Mouse (Mus musculus) neural tube, embryonic 11.5 days (tissue): ENCODE measurements at regions not wholly inside any gene's neighbourhood (a gene's known extent, or its start where the extent isn't known, plus 50 kb on each side); places are given as distances from the start of the nearest gene placed in this dataset.

Experiments used
- ATAC-seq: fragments of 200-750 bp; cut with Nextera tagmentation; 2 replicates; pipeline ENCODE4 v1.8.0; 2017; ENCODE audit warnings: moderate number of reproducible peaks, mild to moderate bottlenecking, moderate TSS enrichment, moderate library complexity; ENCODE audit not compliant: insufficient read depth, low FRiP score, low TSS enrichment
- DNase-seq: peaks from one replicate; pipeline ENCODE4 v3.0.0-alpha.2; 2015; ENCODE audit warnings: low spot score
- H3K27ac ChIP-seq: fragments of 300-500 bp; sonication (generic); 2 replicates; pipeline ENCODE4 v1.5.1; 2014; ENCODE audit warnings: low read depth, mild to moderate bottlenecking, low read length
- H3K27me3 ChIP-seq: fragments of 300-500 bp; sonication (generic); 2 replicates; pipeline ENCODE4 v1.6.1; 2014; ENCODE audit warnings: mild to moderate bottlenecking, low read length, mixed read lengths; ENCODE audit not compliant: control insufficient read depth, insufficient read depth
- H3K36me3 ChIP-seq: fragments of 300-500 bp; sonication (generic); 2 replicates; pipeline ENCODE4 v1.6.1; 2014; ENCODE audit warnings: mild to moderate bottlenecking, low read length, moderate library complexity, mixed read lengths; ENCODE audit not compliant: control insufficient read depth, insufficient read depth
- H3K4me1 ChIP-seq: fragments of 300-500 bp; sonication (generic); 2 replicates; pipeline ENCODE4 v1.6.1; 2014; ENCODE audit warnings: low read length, mixed read lengths; ENCODE audit not compliant: control insufficient read depth, insufficient read depth
- H3K4me2 ChIP-seq: fragments of 300-500 bp; sonication (generic); 2 replicates; pipeline ENCODE4 v1.6.1; 2014; ENCODE audit warnings: low read depth, mild to moderate bottlenecking, moderate library complexity
- H3K4me3 ChIP-seq: fragments of 300-500 bp; sonication (generic); 2 replicates; pipeline ENCODE4 v1.5.1; 2014; ENCODE audit warnings: low read depth, low read length
- H3K9ac ChIP-seq: fragments of 300-500 bp; sonication (generic); 2 replicates; pipeline ENCODE4 v1.6.1; 2014; ENCODE audit warnings: mild to moderate bottlenecking, low read length
- H3K9me3 ChIP-seq: fragments of 300-500 bp; sonication (generic); 2 replicates; pipeline ENCODE4 v1.6.1; 2016; ENCODE audit warnings: low read length; ENCODE audit not compliant: control insufficient read depth
- WGBS: fragments of 180-500 bp; shearing (Covaris S2); extraction: QIAGEN DNeasy Blood & Tissue Kit; methylation state at CpG from one replicate; pipeline ENCODE4 v1.1.7; 2014; 5-methylcytosine and 5-hydroxymethylcytosine counted together

GRCm38 (mm10) chr9:97226074-97226473 is 115.1 kb upstream of the Slc25a36 start:
- Histone ChIP-seq H3K4me2 (no peak overlapping the region), H3K27me3 (no peaks in the 10 kb centered on the region), H3K9me3 (no peaks in the 10 kb centered on the region), H3K9ac (no peak overlapping the region), H3K4me3 (no peak overlapping the region), H3K4me1 (no peaks in the 10 kb centered on the region), H3K27ac (no peak overlapping the region), H3K36me3 (no peaks in the 10 kb centered on the region)
- 93% methylated on average over 5 of the region's 5 CpGs for WGBS
- ATAC-seq: no peak
- DNase-seq: no peak

- Histone ChIP-seq H3K9ac (no peak overlapping the region), H3K27ac (no peak overlapping the region), H3K4me3 (no peak overlapping the region), H3K36me3 (no peaks in the 10 kb centered on the region), H3K27me3 (no peaks in the 10 kb centered on the region), H3K4me1 (no peaks in the 10 kb centered on the region), H3K9me3 (no peaks in the 10 kb centered on the region), H3K4me2 (no peak overlapping the region)
- WGBS: 30% methylated on average over 6 of the region's 7 CpGs
- DNase-seq (no peak), ATAC-seq (no peak)
These were observed 113.6 kb upstream of the Slc25a36 start for GRCm38 (mm10) chr9:97224549-97224948.

- H3K27ac ChIP-seq: no peak overlapping the region
- ATAC-seq: no peak
- DNase-seq: no peak
- H3K4me3 ChIP-seq: no peak overlapping the region
- H3K4me1 ChIP-seq: no peaks in the 10 kb centered on the region
- no peaks in the 10 kb centered on the region for H3K36me3 ChIP-seq
- H3K9ac ChIP-seq: no peak overlapping the region
- no peaks in the 10 kb centered on the region for H3K9me3 ChIP-seq
- no peaks in the 10 kb centered on the region for H3K27me3 ChIP-seq
- WGBS: 54% methylated on average over 2 of the region's 2 CpGs
- no peak overlapping the region for H3K4me2 ChIP-seq
These were observed 103.8 kb upstream of the Slc25a36 start for GRCm38 (mm10) chr9:97214806-97215205.

- H3K9ac ChIP-seq: no peak overlapping the region
- 84% methylated on average over 14 of the region's 14 CpGs for WGBS
- no peak overlapping the region for H3K4me2 ChIP-seq
- no peaks in the 10 kb centered on the region for H3K9me3 ChIP-seq
- no peaks in the 10 kb centered on the region for H3K36me3 ChIP-seq
- DNase-seq (no peak), ATAC-seq (no peak)
- no peaks in the 10 kb centered on the region for H3K27me3 ChIP-seq
- H3K27ac ChIP-seq: no peak overlapping the region
- H3K4me3 ChIP-seq: no peak overlapping the region
- H3K4me1 ChIP-seq: no peaks in the 10 kb centered on the region
These were observed 79.4 kb upstream of the Slc25a36 start for GRCm38 (mm10) chr9:97190321-97190860.

DNA sequence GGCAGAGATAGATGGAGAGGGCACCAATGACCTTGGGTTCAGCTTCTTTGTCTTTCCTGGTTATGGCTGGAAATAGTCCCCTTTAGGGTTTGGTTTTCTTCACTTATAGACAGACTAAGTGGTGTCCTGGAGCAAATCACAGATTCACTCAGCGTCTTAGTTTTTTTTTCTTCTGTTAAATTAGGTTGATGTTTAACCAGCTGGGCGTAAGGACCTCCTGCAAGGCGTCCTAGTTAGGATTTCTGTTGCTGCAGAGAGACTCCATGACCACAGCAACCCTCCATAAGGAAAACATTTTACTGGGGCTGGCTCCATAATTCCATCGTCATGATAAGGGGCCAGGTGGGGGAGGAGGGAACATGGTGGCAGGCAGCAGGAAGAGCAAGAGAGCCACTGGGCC is 78.7 kb upstream of the Slc25a36 start:
- Histone ChIP-seq H3K9ac (no peak overlapping the region), H3K27ac (no peak overlapping the region), H3K4me2 (no peak overlapping the region), H3K36me3 (no peaks in the 10 kb centered on the region), H3K9me3 (no peaks in the 10 kb centered on the region), H3K27me3 (no peaks in the 10 kb centered on the region), H3K4me1 (no peaks in the 10 kb centered on the region), H3K4me3 (no peak overlapping the region)
- 83% methylated on average over 4 of the region's 4 CpGs for WGBS
- no peak for DNase-seq
- no peak for ATAC-seq

- H3K9ac ChIP-seq: no peak overlapping the region
- no peak for DNase-seq
- no peak overlapping the region for H3K27ac ChIP-seq
- no peaks in the 10 kb centered on the region for H3K4me1 ChIP-seq
- WGBS: 84% methylated on average over 7 of the region's 7 CpGs
- no peak overlapping the region for H3K4me2 ChIP-seq
- no peak for ATAC-seq
- no peaks in the 10 kb centered on the region for H3K36me3 ChIP-seq
- no peak overlapping the region for H3K4me3 ChIP-seq
- no peaks in the 10 kb centered on the region for H3K9me3 ChIP-seq
- no peaks in the 10 kb centered on the region for H3K27me3 ChIP-seq
These were observed 77.8 kb upstream of the Slc25a36 start for GRCm38 (mm10) chr9:97188616-97189330.

DNA sequence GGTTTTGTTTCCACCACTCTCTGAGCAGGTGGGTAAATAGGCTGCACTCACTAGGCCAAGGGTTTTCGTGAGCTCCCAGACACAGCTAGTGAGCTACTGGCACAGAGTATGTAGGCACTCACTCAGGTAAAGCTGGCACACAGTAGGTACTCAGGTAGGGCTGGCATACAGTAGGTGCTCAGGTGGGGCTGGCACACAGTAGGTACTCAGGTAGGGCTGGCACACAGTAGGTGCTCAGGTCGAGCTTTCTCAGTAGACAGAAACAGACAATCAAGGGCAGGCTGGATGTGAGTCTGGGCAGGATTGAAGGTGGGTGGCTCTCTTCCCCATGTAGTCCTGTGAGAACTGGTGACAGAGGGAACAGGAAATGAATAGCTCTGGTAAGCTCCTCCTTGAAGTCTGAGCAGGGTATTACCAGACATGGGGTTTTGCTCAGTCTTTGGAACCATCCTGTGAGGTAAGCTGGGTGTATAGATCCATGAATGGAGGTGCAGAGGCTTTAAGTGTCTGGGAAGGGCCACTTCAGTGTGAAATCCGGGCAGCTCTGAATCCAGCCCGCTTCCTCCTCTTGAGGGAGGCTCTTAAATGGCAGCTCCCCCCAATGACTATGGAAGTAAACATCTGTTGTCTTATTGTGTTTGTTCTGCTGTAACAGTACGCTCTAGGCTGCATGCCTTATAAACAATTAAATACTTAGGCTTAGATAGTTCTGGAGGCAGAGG is 62.4 kb upstream of the Slc25a36 start:
- no peaks in the 10 kb centered on the region for H3K4me1 ChIP-seq
- no peak overlapping the region for H3K9ac ChIP-seq
- H3K4me3 ChIP-seq: no peak overlapping the region
- DNase-seq: no peak
- 76% methylated on average over 5 of the region's 5 CpGs for WGBS
- H3K36me3 ChIP-seq: no peaks in the 10 kb centered on the region
- H3K9me3 ChIP-seq: no peaks in the 10 kb centered on the region
- H3K27me3 ChIP-seq: no peaks in the 10 kb centered on the region
- H3K27ac ChIP-seq: no peak overlapping the region
- ATAC-seq: no peak
- no peak overlapping the region for H3K4me2 ChIP-seq

- no peaks in the 10 kb centered on the region for H3K4me1 ChIP-seq
- 20% methylated on average over 3 of the region's 3 CpGs for WGBS
- no peaks in the 10 kb centered on the region for H3K9me3 ChIP-seq
- peak; percentile 35 for DNase-seq
- no peak overlapping the region for H3K4me3 ChIP-seq
- H3K36me3 ChIP-seq: no peaks in the 10 kb centered on the region
- ATAC-seq: no peak
- H3K4me2 ChIP-seq: no peak overlapping the region
- no peaks in the 10 kb centered on the region for H3K27me3 ChIP-seq
- no peak overlapping the region for H3K9ac ChIP-seq
- H3K27ac ChIP-seq: no peak overlapping the region
These were observed 61.1 kb upstream of the Slc25a36 start for GRCm38 (mm10) chr9:97172075-97172474.

DNA sequence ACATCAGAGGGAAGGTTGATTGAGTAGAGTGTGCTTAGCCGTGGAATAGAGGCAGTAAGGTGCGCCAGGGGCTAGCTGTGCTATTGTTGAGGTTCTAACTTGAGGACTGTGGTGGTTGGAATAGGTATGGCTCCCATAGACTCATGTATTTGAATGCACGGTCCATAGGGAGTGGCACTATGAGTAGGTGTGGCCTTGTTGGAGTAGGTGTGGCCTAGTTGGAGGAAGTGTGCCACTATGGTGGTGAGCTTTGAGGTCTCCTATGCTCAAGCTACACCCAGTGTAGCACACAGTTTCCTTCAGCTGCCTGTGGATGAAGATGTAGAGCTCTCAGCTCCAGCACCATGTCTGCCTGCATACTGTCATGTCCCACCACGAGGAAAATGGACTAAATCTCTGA is 60.5 kb upstream of the Slc25a36 start:
- Histone ChIP-seq H3K27ac (no peak overlapping the region), H3K36me3 (no peaks in the 10 kb centered on the region), H3K9me3 (no peaks in the 10 kb centered on the region), H3K4me3 (no peak overlapping the region), H3K4me2 (no peak overlapping the region), H3K4me1 (no peaks in the 10 kb centered on the region), H3K9ac (no peak overlapping the region), H3K27me3 (no peaks in the 10 kb centered on the region)
- ATAC-seq (no peak), DNase-seq (no peak)
- 93% methylated on average over 4 of the region's 4 CpGs for WGBS
